Comparison of ENCODE assay signal across 12 mouse cellular contexts in genomic region chr2:139582766-139583165, GRCm38 (mm10).
DNase-seq lines count a peak whose midpoint lies in the region; ATAC-seq and TF ChIP-seq lines count a peak whose summit lies in the region.
"Had no signal": no experiment of that assay in that cellular context is flagged by ENCODE, and none has a peak within 500 bp of the region (broad histone marks: within the 10 kb centered on the region; RNA-seq: fewer than 3 reads in every experiment).

No protein-coding gene starts in this region.

- no peak for TF ChIP-seq POLR2A in lung, adult 2 months (IDR thresholded peaks at IDR 0.05; ENCODE audit: borderline replicate concordance, extremely low read depth, low read depth, low read length)
- TF ChIP-seq POLR2A in cortical plate, adult 2 months (IDR thresholded peaks at IDR 0.05; ENCODE audit: extremely low read depth, insufficient read depth, low read length) = no peak

- DNase-seq in hindbrain, embryonic 14.5 days (ENCODE audit: low spot score) = peak; percentile 61
- peak; percentile 38 for DNase-seq in lung, postnatal 10 days
- DNase-seq in lung, adult 2 months = no peak
- peak; percentile 30 for DNase-seq in cerebellum, adult 11 months
- no peak for DNase-seq in adrenal gland, adult (ENCODE audit: inconsistent age in 2 of 2, low spot score in 1 of 2)
- DNase-seq in frontal cortex, postnatal 10 days (ENCODE audit: low spot score in 2 of 2) = no peak
- DNase-seq: thymus, postnatal 4 days had no signal

- no peak for TF ChIP-seq CTCF in lung, adult 2 months (IDR thresholded peaks at IDR 0.05; ENCODE audit: insufficient read depth, low read length)
- peak; percentile 31; the same call in 1 of the 2 replicates for TF ChIP-seq CTCF in cortical plate, adult 2 months (IDR thresholded peaks at IDR 0.05; ENCODE audit: extremely low read depth, insufficient read depth, low read length)

- H3K4me1 ChIP-seq in hindbrain, embryonic 14.5 days (replicated peaks; ENCODE audit: control insufficient read depth, insufficient read depth, low read length) = 0 out of 2 replicates have a peak, but pooled peaks cover 2% of the 10 kb centered on the region
- H3K4me1 ChIP-seq in hindbrain, embryonic 12.5 days = no peaks in the 10 kb centered on the region
- H3K4me1 ChIP-seq in lung, adult 2 months (ENCODE audit: control insufficient read depth, insufficient read depth, low read length) = no peaks in the 10 kb centered on the region
- H3K4me1 ChIP-seq in cortical plate, adult 2 months (ENCODE audit: control insufficient read depth, insufficient read depth, low read length) = no peaks in the 10 kb centered on the region

- no peak; the same call in 1 of the 2 replicates for ATAC-seq in hindbrain, embryonic 14.5 days (ENCODE audit: low FRiP score)
- no peak for ATAC-seq in hindbrain, embryonic 12.5 days (ENCODE audit: low FRiP score)
- ATAC-seq: inflammation-experienced regulatory T-cells, adult 6 months had no signal

- no peaks in the 10 kb centered on the region for H3K36me3 ChIP-seq in hindbrain, embryonic 14.5 days (replicated peaks; ENCODE audit: control insufficient read depth, insufficient read depth)
- no peaks in the 10 kb centered on the region for H3K36me3 ChIP-seq in hindbrain, embryonic 12.5 days
- H3K36me3 ChIP-seq: limb, embryonic 12.5 days had no signal

- H3K27ac ChIP-seq in hindbrain, embryonic 14.5 days = no peak overlapping the region
- H3K27ac ChIP-seq in hindbrain, embryonic 12.5 days = no peak overlapping the region
- no peak overlapping the region for H3K27ac ChIP-seq in cortical plate, adult 2 months (ENCODE audit: insufficient read depth, low read length)
- H3K27ac ChIP-seq: limb, embryonic 12.5 days had no signal

- H3K9me3 ChIP-seq in hindbrain, embryonic 14.5 days (ENCODE audit: control insufficient read depth, low read length) = no peaks in the 10 kb centered on the region
- H3K9me3 ChIP-seq in hindbrain, embryonic 12.5 days (replicated peaks) = no peaks in the 10 kb centered on the region
- H3K9me3 ChIP-seq: limb, embryonic 12.5 days had no signal

- WGBS in hindbrain, embryonic 14.5 days = 74% methylated on average over 6 of the region's 6 CpGs
- 72% methylated on average over 6 of the region's 6 CpGs for WGBS in hindbrain, embryonic 12.5 days
- WGBS in lung, adult 2 months = 34% methylated on average over 6 of the region's 6 CpGs

- H3K27me3 ChIP-seq in hindbrain, embryonic 14.5 days (ENCODE audit: control insufficient read depth, insufficient read depth, low read length) = no peaks in the 10 kb centered on the region
- H3K27me3 ChIP-seq in hindbrain, embryonic 12.5 days = no peaks in the 10 kb centered on the region
- H3K27me3 ChIP-seq: limb, embryonic 12.5 days had no signal

- H3K4me3 ChIP-seq in hindbrain, embryonic 14.5 days (replicated peaks; ENCODE audit: low read length) = no peak overlapping the region
- H3K4me3 ChIP-seq in hindbrain, embryonic 12.5 days = no peak overlapping the region
- no peak overlapping the region for H3K4me3 ChIP-seq in lung, adult 2 months (replicated peaks; ENCODE audit: extremely low read depth, low read depth, low read length)
- H3K4me3 ChIP-seq in cortical plate, adult 2 months (ENCODE audit: insufficient read depth, low read length) = no peak overlapping the region
- H3K4me3 ChIP-seq: limb, embryonic 12.5 days had no signal

- no peak overlapping the region for H3K4me2 ChIP-seq in hindbrain, embryonic 14.5 days (replicated peaks)
- no peak overlapping the region for H3K4me2 ChIP-seq in hindbrain, embryonic 12.5 days (replicated peaks)
- H3K4me2 ChIP-seq: heart, embryonic 11.5 days; limb, embryonic 12.5 days had no signal

- no peak overlapping the region for H3K9ac ChIP-seq in hindbrain, embryonic 14.5 days
- H3K9ac ChIP-seq in hindbrain, embryonic 12.5 days = no peak overlapping the region
- H3K9ac ChIP-seq: limb, embryonic 12.5 days had no signal

Comparison
In these comparisons a context has a peak if more than half of its experiments do, and no peak if none do; other contexts are left out.
1. DNase-seq: peak in hindbrain, embryonic 14.5 days (single experiment), lung, postnatal 10 days (single experiment) and cerebellum, adult 11 months (single experiment); none in lung, adult 2 months (single experiment), adrenal gland, adult (0 of 2) and frontal cortex, postnatal 10 days (0 of 2).